Mouse (Mus musculus) megakaryocyte, embryonic 14.5 days (primary cell): ENCODE results near the gene Zbtb24. TPM values are rescaled to one million over a fixed set of nuclear protein-coding genes. Genes with fewer than 3 reads are reported as not detected.

Experiments used
- H3K27me3 ChIP-seq: replicated peaks from 2 replicates; pipeline ENCODE3; 2012; ENCODE audit warnings: inconsistent platforms
- H3K36me3 ChIP-seq: replicated peaks from 2 replicates; pipeline ENCODE3; 2012; ENCODE audit warnings: low read length, inconsistent platforms, mixed read lengths
- H3K4me1 ChIP-seq: 2 replicates; pipeline ENCODE4 v1.6.1; 2012; ENCODE audit warnings: inconsistent platforms
- H3K4me3 ChIP-seq: replicated peaks from 2 replicates; pipeline ENCODE3; 2012; ENCODE audit warnings: moderate library complexity, mild to moderate bottlenecking, inconsistent platforms
- H3K9me3 ChIP-seq: 2 replicates; pipeline ENCODE4 v1.6.1; 2012; ENCODE audit warnings: inconsistent platforms
- FLI1 ChIP-seq: IDR thresholded peaks from 2 replicates; pipeline ENCODE4 v1.6.1; 2012; ENCODE audit warnings: low read length, inconsistent platforms, mixed read lengths
- GATA1 ChIP-seq: IDR thresholded peaks from 3 replicates; pipeline ENCODE4 v1.6.1; 2012; ENCODE audit warnings: mixed read lengths, low read length, inconsistent platforms, borderline replicate concordance
- polyA plus RNA-seq: library from polyadenylated mRNA; stranded (reverse); fragments of >175 nt; gene quantifications from 2 replicates; pipeline ENCODE4 v1.2.3, GENCODE M21; 2012; ENCODE audit warnings: low replicate concordance; ENCODE audit not compliant: insufficient read depth

Gene Zbtb24
- polyA plus RNA-seq, 1 experiment: 3.3 TPM

GRCm38 (mm10) chr10:41461057-41461722 lies 11.0 kb downstream of the Zbtb24 start:
- peaks cover 87% of the 10 kb centered on the region for H3K36me3 ChIP-seq

GRCm38 (mm10) chr10:41464401-41464955 lies 14.3 kb downstream of the Zbtb24 start:
- no peak for TF ChIP-seq FLI1
- TF ChIP-seq GATA1: no peak
- Histone ChIP-seq H3K36me3 (peaks cover 78% of the 10 kb centered on the region), H3K4me3 (no peak overlapping the region), H3K9me3 (no peaks in the 10 kb centered on the region), H3K27me3 (no peaks in the 10 kb centered on the region), H3K4me1 (peaks cover 26% of the 10 kb centered on the region)

More at GRCm38 (mm10) chr10:41461057-41461722, 11.0 kb downstream of the Zbtb24 start:
- Histone ChIP-seq H3K9me3 (no peaks in the 10 kb centered on the region), H3K4me1 (peaks cover 26% of the 10 kb centered on the region), H3K4me3 (no peak overlapping the region), H3K27me3 (no peaks in the 10 kb centered on the region)
- TF ChIP-seq FLI1 (no peak), GATA1 (no peak)

GRCm38 (mm10) chr10:41467325-41467724 lies 17.1 kb downstream of the Zbtb24 start:
- peaks cover 50% of the 10 kb centered on the region for H3K36me3 ChIP-seq
- H3K9me3 ChIP-seq: no peaks in the 10 kb centered on the region
- no peak overlapping the region for H3K4me3 ChIP-seq
- TF ChIP-seq FLI1: no peak
- TF ChIP-seq GATA1: no peak
- peaks cover 4% of the 10 kb centered on the region; the same call in 1 of the 2 replicates for H3K4me1 ChIP-seq
- peaks cover 1% of the 10 kb centered on the region for H3K27me3 ChIP-seq

- Histone ChIP-seq H3K9me3 (no peaks in the 10 kb centered on the region), H3K4me1 (peaks cover 38% of the 10 kb centered on the region), H3K27me3 (peaks cover 1% of the 10 kb centered on the region), H3K36me3 (peaks cover 23% of the 10 kb centered on the region), H3K4me3 (no peak overlapping the region)
- TF ChIP-seq GATA1 (no peak), FLI1 (no peak)
Observed at GRCm38 (mm10) chr10:41470693-41471092, 20.5 kb downstream of the Zbtb24 start.

GRCm38 (mm10) chr10:41472534-41472933 lies 22.4 kb downstream of the Zbtb24 start:
- H3K4me1 ChIP-seq: peaks cover 56% of the 10 kb centered on the region
- peaks cover 5% of the 10 kb centered on the region for H3K27me3 ChIP-seq
- no peaks in the 10 kb centered on the region for H3K9me3 ChIP-seq
- no peak overlapping the region for H3K4me3 ChIP-seq
- no peak for TF ChIP-seq FLI1
- no peak for TF ChIP-seq GATA1
- peaks cover 11% of the 10 kb centered on the region for H3K36me3 ChIP-seq

GRCm38 (mm10) chr10:41472962-41473481 lies 22.8 kb downstream of the Zbtb24 start:
- Histone ChIP-seq H3K27me3 (peaks cover 6% of the 10 kb centered on the region), H3K9me3 (no peaks in the 10 kb centered on the region), H3K4me3 (peak overlapping the region; percentile 12), H3K4me1 (peaks cover 61% of the 10 kb centered on the region), H3K36me3 (peaks cover 9% of the 10 kb centered on the region)
- TF ChIP-seq GATA1 (no peak), FLI1 (no peak)

GRCm38 (mm10) chr10:41473782-41474468 lies 23.7 kb downstream of the Zbtb24 start:
- Histone ChIP-seq H3K4me1 (peaks cover 66% of the 10 kb centered on the region), H3K27me3 (peaks cover 14% of the 10 kb centered on the region), H3K4me3 (no peak overlapping the region), H3K9me3 (no peaks in the 10 kb centered on the region), H3K36me3 (peaks cover 7% of the 10 kb centered on the region)
- TF ChIP-seq GATA1: no peak

- Histone ChIP-seq H3K36me3 (peaks cover 16% of the 10 kb centered on the region), H3K4me1 (peaks cover 70% of the 10 kb centered on the region), H3K9me3 (no peaks in the 10 kb centered on the region), H3K4me3 (no peak overlapping the region), H3K27me3 (peaks cover 24% of the 10 kb centered on the region)
- TF ChIP-seq FLI1 (no peak), GATA1 (no peak)
Observed at GRCm38 (mm10) chr10:41474981-41475391, 24.8 kb downstream of the Zbtb24 start.

GRCm38 (mm10) chr10:41476171-41477017 lies 26.2 kb downstream of the Zbtb24 start, which contains the start of gene Mical1:
Gene Mical1, plus strand, starts transcription at chr10:41476314.
- Histone ChIP-seq H3K36me3 (peaks cover 27% of the 10 kb centered on the region), H3K4me3 (peak within 1 kb of the TSS; percentile 92), H3K27me3 (peaks cover 32% of the 10 kb centered on the region), H3K9me3 (no peaks in the 10 kb centered on the region), H3K4me1 (peaks cover 75% of the 10 kb centered on the region)
- TF ChIP-seq GATA1: no peak
- TF ChIP-seq FLI1: no peak
